Mouse (Mus musculus) bone marrow, adult 2 months (tissue): ENCODE results near the gene Gbe1.

Source experiments
- CTCF ChIP-seq: fragments of 200-500 bp; IDR thresholded peaks from 2 replicates; pipeline ENCODE4 v1.5.1; 2011; ENCODE audit warnings: low read length, control low read depth; ENCODE audit not compliant: control insufficient read depth, insufficient read depth
- POLR2A ChIP-seq: fragments of 200-500 bp; IDR thresholded peaks from 2 replicates; pipeline ENCODE4 v1.6.1; 2011; ENCODE audit warnings: low read depth, mild to moderate bottlenecking, control low read depth, low read length, borderline replicate concordance; ENCODE audit not compliant: control insufficient read depth

DNA sequence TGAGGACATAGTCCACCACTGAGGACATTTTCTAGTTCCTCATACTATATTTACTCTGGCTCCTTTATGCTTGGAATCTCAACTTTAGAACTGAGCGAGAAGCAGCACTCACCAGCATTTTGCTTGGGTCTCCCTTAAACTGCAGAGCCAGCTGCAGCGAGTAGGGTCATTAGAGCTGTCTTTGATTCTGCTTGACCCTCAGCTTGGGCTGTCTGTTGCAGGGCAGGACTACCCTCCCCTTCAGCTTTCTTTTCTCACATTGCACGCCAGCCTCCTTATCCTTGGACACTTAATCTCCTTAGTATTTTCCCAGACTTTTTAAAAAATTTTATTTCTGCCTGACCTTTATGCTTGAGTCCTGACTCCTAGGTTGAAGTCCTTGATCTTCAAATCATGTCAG is 237.1 kb downstream of the Gbe1 start:
- TF ChIP-seq CTCF (no peak), POLR2A (no peak)
